Mouse (Mus musculus): Measurements from ENCODE around the gene Msh4.

The Msh4 gene

DNA sequence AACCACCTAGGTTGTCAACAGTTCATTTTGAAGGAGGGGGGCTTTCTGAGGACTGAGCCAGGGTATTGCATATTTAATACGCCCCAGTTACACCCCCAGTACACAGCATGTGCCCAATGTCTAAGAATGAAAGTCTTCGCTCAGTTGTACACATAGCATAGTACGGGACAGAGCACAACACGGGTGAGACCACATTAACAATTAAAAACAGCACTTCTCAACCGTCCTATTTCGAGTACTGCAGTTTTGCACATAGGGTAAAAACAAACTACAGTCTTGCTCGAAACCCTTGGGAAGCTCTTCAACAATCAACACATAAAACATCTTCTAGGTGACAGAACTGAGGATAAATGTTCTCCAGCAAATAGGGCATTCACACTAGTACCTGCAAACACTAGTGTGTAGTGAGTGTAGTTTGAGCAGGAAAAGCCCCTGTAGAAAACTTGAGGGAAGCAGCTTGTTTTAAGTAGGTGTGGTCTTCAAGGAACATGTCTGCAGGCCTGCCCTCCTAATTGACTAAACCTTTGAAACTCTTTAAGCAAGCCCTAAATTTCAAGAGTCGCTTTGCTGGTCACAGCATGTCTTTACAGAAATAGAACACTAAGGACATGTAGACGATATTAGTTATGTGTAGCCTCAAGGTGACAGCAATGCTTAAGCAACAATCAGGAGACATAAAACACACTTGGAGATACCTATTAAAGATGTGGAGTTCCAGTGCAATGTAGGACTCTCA lies at the start of gene Msh4:
Gene Msh4 (minus strand): TSS at position 3 of the 736 bp plus-strand sequence.
- no peak for DNase-seq

DNA sequence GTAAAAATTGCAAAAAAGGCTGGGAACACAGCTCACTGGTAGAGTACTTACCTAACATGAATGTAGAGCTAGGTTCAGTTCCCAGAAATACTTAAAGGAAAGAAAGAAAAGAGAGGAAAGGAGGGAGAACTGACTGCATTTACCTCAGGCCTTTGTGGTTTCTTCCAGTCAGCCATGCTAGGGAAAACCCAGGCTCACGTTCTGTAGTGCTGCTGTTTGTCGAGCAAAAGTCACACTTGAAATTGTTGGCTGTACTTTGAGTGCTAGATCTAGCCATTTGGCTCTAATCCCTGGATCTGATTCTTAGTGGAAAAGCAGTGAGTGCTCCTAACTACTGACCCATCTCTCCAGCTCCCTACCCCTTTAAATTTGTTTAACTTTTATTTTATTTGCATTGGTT lies 42.2 kb upstream of the Msh4 start:
- DNase-seq, result no peak

DNA sequence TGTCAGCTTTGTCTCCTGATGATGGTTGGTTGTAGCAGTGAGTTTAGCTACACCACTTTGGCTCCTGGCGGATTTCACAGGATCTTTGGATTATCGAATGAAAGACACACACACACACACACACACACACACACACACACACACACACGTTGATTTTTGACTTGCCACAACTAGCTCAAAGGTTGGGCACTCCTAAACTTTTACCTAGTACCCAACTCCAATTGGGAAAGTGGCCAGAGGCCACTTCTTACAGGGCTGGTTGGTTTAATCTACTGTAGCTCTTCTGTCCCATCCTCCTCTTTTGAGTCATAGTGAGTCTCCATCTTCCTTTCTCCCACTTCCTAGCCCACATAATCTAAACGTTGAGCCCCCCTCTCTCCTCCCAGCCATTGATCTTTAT lies 41.3 kb upstream of the Msh4 start:
- no peak for DNase-seq

DNA sequence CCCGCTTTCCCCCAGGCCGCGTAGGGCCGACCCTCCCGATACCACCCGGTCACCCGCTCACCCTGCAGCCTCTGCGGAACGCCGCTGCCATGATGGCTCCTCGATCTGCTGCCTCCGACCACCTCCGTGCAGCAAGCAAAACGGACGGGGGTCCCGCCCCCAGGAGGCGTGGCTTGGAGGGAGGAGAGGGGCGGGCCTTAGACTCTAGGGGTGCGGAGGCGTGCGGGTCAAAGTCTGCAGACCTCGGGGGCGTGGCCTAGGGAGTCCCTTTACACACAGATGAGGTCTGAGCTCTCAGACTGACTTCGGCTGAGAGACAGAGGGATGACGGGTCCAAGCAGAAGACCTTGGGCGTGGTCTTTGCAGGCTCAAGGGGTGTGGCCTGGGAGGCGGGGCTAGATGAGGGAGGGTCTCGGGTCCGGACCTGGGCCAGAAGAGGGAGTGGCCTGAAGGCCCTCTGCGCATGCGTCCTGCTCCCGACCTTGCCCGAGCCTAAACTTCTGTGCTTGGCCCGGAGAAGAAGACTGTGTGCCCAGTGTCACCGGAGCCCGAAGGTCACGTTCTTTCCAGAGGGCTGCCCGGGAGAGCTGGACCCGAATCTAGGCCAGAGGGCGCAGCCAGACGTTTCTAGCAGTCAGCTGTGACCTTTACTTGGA lies 38.5 kb upstream of the Msh4 start, which contains the start of gene Acadm:
Gene Acadm (minus strand): TSS at position 298 of the 656 bp plus-strand sequence.
- peak; percentile 99 for DNase-seq

DNA sequence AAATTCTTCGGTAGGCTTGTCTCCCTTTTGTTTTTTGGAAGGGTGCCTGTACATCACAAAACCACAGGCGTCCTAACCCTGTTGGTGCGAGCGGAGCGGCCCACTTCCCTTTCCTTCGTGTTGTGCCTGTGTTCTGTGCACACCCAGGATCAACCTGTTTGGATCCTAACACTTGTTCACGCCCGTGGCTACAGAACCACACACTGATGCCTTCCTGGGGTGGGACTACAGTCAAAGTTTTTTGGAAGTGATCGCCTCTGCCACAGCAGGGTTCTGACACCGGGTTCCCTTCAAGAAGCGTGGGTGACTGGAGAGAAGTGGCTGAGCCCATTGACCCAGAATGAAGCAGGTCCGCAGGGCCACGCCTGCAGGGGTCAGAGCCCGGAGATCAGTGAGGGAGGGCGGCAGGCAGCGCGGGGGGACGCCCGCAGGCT lies 38.0 kb upstream of the Msh4 start:
- no peak for DNase-seq

DNA sequence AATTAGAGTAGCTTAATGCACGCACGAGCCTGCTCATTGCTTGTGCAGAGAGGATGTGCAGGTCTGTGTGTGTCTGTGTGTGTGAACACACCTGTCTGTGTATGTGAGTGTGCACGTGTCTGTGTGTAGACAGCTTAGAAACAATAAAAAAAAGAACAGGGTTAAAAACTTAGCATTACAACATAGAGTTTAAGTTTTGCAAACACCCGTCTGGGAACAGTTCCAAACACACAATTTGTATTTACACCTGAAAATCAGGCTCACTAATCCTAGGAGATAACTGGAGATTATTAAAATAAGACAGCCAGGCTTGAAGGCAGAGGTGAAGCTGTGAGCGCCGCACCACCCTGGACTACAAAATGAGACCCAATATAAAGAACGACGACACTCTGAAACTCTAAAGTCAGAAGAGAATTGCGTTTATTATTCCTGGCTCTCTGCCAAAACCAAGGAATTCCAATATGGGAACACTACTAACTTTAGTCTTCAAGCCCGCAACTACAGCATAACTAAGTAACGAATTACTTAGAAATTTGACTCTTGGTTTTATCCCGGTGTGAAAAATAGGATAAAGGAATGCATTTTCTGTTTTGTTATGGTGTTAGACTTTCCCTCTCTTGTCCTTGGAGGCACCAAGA lies 37.2 kb upstream of the Msh4 start:
- no peak for DNase-seq

DNA sequence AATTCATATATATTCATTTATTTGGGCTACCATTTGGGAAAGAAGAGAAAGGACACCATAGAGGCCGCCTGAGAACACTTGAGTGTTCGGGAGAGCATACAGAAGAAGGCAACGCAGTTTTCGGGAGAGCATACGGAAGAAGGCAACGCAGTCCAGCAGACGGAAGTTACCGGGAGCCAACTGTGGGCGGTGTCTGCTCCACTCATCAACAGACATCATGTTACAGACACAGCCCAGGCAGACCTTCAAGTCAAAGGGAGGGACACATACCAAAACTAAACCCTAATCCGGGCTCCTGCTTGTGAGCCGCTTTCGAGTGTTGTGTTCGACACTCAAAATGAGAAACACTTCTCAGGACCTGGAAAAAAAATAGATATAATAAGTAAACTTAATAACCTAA lies 35.7 kb upstream of the Msh4 start:
- DNase-seq, result no peak

DNA sequence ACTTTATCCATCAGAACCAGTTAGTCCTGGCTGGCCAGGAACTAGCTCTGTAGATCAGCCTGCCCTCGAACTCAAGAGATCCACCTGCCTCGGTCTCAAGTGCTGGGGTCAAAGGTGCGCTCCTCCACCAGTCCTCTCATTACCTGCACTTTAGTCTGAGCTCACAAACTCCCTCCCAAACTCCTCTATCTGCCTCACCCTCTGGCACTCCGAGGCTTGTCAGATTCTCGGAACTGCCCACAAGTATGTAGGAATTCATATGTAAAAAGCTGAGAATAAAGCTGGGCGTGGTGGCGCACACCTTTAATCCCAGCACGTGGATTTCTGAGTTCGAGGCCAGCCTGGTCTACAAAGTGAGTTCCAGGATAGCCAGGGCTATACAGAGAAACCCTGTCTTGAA lies 34.5 kb upstream of the Msh4 start:
- no peak for DNase-seq

DNA sequence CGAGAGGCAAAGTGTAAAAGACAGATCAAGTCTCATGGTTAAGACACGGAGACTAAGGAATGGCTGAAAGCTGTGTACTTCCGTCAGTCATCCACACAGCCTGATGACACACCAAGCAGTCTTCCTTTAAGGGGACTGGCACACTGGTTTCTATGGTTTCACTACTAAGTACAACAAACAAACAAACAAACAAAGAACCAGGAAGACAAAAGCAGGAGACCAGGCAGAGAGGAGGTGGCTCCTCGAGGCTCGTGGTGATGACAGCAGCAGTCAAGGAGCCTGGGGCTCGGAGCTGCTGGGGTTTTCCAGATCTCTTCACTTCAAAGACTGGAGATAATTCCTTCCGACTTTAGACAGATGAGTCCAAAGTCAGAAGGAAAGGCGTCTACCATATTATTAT lies 34.1 kb upstream of the Msh4 start:
- no peak for DNase-seq

DNA sequence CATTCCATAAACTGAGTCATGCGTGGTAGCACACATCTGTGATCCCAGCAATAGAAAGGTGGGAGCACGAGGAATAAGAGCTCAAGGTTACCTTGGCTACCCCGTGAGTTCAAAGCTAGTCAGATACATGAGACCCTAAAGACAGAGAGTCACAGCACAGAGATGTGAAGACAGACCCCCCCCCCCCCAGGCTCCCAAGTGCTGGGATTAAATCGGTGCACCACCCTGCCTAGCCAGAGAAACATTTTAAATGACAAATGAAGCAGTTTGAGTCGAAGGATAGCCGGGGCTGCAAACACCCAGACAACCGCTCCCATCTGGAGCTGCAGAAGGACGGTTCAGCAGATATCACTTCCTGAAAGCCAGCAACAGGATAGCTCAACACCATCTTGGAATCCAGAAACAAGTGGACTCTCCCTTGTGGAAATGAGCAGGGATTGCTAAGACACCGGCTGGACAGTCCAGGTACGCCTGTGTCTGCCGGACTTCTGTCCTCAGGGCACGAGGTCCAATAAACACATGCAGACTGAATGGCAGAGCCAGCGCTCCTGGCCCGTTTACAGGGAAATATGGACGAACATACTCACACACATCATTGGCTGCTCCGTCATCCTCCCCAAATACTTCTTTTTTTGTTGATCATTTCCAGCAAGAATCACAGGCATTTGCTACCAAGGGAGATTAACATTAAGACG lies 31.3 kb upstream of the Msh4 start:
- peak; percentile 43 for DNase-seq

DNA sequence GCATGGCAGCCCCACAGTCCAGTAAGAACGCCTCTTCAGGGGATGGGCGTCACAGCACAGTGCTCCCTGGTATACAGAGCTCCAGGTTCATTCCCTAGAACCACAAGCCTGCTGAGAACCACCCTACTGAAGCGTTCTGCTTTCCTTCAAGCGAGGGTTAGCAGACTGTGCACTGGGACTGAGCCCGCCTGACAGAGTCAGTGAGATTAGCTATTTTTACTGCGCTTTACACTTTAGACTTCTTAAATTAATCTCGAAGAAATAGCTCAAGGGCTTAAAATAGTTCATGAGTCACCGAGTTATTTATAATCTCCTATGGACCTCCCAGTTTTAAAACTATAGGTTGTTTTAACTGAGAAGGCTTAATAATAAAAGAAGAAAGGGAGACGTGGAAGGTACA lies 29.9 kb upstream of the Msh4 start:
- no peak for DNase-seq

DNA sequence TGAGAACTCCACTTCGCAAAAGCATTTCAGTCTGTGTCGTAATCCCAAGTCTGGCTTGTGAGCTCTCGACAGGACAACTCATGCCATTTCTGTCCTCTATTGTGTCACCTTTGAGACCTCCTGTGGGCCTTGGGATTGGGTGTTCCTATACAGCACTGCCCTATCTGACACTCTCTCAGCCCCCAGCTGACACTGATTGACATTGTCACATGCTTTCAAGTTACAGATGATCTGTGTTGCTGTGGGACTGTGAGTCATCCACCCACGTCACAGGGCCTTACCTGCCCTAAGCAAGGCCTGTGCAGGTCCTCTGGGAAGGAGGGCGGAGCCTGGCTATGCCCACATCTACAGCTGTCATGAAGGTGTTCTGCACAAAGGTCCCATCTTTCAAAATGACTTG lies 26.5 kb upstream of the Msh4 start:
- no peak for DNase-seq

DNA sequence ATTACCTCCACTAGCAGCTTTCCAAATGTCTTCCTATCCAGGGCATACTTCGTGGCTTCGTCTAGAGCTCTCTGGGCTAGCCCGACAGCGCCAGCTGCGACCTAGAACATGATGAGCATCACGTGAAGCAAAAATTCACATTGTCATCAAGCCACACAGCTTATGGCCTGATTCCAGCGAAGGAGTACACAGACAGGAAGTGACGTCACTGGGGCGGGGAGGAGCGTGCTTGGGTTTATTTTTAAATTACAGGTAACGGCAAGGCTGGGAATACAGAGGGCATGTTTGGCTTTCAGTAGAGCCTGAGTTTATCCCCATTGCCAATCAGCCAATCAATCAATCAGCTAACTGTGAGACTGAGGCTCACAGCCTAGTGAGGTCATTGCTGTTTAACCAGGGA lies 23.6 kb upstream of the Msh4 start:
- DNase-seq, result no peak

DNA sequence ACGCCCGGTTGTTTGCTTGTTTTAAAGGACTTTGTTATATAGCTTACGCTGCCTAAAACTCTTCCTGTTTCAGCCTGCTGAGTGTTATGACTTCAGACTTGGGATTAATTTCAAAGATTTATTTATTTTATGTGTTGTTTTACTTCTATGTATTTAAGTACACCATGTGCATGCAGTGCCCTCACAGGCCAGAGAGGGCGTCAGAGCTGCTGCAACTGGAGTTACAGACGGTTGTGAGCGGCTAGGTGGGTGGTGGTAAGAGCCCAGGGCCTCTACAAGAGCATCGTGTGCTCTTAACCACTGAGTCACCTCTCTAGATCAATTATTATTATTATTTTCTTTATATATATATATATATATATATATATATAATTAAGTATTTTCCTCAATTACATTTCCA lies 20.4 kb upstream of the Msh4 start:
- no peak for DNase-seq

DNA sequence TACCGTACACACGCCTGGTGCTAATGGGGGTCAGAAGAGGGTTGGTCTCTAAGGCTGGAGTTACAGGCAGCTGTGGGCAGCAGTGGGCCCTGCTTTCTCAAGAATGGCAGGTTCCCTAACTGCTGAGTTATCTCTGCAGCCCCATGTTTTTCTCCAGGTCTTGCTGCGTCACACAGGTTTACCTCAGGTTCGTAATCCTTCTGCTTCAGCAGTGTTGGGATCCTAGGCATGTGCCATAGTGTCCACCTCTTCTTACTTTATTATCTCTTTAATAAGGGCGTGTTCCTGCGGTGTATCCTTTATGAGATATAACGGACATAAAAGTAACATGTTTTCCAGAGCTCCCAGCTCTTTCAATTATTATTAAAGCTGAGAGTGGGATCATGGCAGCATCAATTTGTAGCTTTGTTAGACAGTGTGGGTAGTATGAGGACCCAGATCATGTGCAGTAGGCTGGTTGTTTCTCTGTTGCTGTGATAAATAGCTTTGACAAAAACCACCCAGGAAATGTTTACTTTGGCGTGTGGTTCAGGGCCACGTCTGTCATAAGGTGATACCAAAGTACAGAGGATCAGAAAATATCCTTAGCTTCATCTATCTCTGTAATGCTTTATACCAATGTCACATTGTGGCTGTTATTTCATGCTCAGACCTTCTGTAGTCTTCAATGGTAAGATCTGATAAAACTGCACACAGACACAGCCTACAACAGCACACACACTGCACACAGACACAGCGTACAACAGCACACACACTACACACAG lies 15.4 kb upstream of the Msh4 start:
- no peak for DNase-seq

DNA sequence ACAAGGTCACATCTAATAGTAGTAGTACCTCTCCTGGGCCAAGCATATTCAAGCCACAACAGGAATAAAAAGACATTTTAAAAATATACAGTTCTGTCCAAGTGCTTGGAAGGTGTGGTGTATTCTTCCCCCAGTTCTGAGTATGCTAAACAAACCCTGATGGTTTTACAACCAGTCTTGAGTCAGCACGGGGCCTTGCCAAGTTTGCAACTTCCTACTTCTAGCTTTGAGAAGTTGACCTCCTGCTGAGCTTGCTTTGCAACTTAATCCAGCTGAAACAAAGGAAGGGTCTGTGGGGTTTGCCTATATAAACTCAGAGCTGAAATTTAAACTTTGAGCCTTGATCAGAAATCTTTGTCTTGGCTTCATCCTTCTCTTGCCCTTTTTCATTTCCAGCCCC lies 11.3 kb upstream of the Msh4 start:
- no peak for DNase-seq

DNA sequence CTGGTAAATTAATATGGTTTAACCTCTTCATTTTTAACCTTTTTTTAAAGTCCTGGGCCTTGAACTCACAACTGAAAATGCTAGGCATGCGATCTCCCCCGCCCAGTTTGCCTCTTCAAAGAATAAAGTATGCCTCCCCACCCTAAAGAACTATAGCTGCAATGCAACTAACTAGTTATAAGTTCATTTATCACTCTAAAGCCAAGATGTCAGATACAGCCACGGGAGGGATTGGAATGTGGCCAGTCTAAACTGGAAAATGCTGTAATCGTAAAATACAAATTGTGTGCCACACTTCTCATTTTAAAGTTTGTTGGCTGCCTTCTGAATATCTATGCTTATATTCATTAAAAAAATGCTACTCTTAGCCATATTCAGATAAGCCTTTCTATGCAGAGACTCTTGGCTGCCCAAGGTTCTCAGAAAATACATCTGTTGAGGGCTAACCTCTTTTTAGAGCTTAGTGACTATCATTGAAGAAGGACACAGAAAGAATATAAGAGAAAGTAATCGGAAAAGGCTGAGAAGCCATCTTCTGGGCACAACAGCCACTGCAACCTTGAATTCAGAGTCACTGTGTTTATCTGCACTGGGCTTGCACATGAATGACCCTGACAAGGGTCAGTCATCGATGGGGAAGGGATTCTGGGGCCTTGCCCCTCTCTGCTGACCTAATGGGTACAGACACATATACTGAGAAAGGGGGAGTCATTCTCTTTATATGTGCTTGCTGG lies 7.7 kb upstream of the Msh4 start:
- no peak for DNase-seq

DNA sequence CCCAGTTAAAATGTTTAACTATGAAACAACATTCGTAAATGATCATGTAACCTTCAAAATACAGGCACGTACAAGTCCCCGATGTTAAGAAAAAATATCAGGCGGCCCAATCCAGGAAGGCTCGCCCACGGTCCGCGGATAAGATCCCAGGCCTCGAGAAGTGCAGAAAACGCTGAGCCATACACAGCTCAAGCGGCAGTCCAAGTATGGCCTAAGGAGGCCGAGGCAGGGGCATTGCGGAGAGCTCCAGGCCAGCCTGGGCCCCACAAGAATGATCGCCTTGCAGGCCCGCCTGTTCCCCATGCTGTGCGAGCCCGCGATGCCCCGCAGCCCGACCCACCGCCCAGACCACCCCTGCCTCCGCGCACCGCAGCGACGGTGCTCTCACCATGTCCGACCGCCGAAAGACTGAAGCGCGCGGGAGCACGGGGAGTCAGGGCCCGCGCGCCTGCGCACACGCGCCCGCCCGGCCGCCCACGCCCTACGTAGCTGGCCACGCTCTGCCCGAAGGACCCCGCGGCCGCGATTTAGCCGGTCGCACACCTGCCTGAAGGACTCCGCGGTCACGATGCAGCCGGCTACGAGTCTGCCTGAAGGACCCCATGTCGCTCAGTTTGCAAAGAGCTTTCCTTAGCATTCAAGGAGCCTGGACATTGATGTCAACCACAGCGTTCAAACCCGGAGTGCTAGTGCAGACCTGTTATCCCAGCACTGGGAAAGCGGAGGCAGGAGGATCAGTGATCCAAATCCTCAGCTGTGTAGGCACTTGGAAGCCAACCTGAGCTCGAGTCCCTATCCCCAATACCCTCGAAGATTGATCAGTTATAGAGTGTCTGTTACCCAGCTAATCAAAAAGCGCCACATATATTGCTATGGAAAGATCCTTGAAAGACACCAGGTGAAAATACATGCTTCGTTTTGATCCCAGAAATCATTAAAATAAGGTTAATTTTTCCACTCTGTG lies 6.9 kb upstream of the Msh4 start, which contains the start of gene Rabggtb:
Gene Rabggtb (minus strand): TSS at position 464 of the 964 bp plus-strand sequence.
- DNase-seq, result peak; percentile 97

DNA sequence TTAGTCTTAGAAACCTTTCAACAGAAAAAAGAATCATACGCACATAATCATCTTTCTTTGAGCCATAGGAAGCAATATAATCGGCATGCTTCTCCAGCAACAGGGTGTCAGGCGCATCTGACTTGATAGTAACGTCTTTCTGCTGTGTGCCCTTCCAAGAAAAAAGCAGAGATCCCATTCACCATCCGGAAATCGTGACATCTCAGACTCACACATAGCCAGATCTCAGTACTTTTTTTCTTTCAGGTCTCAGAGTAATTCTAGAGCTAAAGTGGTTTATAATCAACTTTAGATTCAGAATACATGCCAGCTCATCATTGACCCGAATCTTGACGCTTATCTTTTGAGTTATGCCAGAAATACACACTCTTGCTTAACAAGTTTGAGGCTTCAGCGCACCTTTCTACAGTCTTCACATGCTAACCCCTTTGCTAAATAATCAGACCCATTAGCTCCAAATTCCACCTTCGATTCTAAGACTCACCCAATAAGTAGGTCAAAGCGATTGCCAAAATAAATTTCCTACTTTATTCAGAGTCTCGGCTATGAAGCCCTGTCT lies 6.0 kb upstream of the Msh4 start:
- no peak for DNase-seq

DNA sequence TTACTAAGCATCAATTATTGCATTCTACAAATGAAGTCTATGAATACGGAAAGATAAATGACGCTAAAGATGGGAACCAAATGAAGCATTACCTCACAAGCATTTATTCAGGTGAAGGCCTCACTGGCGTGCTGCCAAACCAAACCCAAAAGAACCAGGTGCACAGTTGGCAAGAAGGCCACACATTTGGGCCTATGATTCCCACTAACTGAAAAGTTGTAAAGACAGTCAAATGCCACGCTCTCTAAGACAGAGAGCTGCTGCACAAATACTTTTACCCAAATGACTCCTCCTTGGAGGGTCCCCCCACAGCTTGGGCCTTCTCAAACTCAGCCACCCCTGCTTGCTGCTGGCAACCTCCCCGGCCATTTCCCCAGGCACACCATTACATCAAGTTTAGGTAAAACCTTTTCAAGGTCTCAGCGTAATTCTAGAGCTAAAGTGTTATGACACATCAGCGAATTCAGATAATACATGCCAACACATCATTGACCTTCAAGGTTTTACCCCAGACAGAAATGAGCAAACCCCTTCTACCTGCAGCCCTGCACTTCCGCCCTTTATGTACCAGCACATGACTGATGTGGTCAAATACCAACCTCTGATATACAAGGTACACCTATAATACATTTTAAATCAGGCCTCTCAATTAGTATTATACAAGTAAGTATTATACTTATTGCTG lies 5.4 kb upstream of the Msh4 start:
- peak; percentile 45 for DNase-seq

Measured in kidney, postnatal 10 days (tissue).